Mouse (Mus musculus): ENCODE results near the gene Flad1.

- no peak for TF ChIP-seq CTCF (IDR thresholded peaks at IDR 0.05; ENCODE audit: low read depth)
- no peak for TF ChIP-seq EP300 (IDR thresholded peaks at IDR 0.05; ENCODE audit: low read depth)
Observed at GRCm38 (mm10) chr3:89377831-89378230, 33.8 kb downstream of the Flad1 start.

All from heart, postnatal 0 days (tissue).